Mouse (Mus musculus): ENCODE measurements at regions not wholly inside any gene's neighbourhood (a gene's known extent, or its start where the extent isn't known, plus 50 kb on each side); places are given as distances from the start of the nearest gene placed in this dataset.

DNA sequence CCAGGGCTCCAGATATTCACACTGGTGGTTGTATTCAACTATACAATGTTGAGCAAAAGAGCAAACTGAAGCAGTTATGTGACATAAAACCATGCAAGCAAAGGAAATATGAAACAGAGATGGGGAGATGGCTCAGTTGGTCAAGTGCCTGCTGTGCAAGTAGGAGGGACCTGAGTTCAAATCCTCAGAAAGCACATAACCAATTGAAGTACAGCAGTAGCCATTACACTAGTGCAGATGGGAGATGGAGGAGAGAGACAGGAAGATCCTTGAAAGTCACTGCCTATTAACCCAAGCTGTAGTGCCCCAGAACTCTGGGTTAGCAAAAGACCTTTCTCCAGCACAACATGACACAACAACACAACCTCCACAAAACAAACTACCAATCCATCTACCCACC, 100.7 kb upstream of the Cxcr4 start:
- no peak for TF ChIP-seq POLR2A (IDR thresholded peaks at IDR 0.05; ENCODE audit: extremely low read depth, insufficient read depth, low read length)
- no peak for TF ChIP-seq CTCF (IDR thresholded peaks at IDR 0.05; ENCODE audit: low read depth, low read length)

Measured in liver, adult 2 months (tissue).